Mouse (Mus musculus) A20 (cell line): Measurements from ENCODE around the gene Nlgn3.

Experiments used
- DNase-seq: peaks from one replicate; pipeline ENCODE4 v3.0.0-alpha.2; 2011; ENCODE audit warnings: low read depth, low spot score

The Nlgn3 gene

GRCm38 (mm10) chrX:101299055-101299454 is at the start of gene Nlgn3:
TSS of gene Nlgn3 (plus strand) at chrX:101299168.
- no peak for DNase-seq

GRCm38 (mm10) chrX:101253952-101254729 is 44.8 kb upstream of the Nlgn3 start, which contains the start of gene Foxo4:
TSS of gene Foxo4 (plus strand) at chrX:101254528.
- DNase-seq: peak; percentile 88

- DNase-seq: no peak
Measured at GRCm38 (mm10) chrX:101254740-101255139, 44.2 kb upstream of the Nlgn3 start.

GRCm38 (mm10) chrX:101256603-101257002 is 42.4 kb upstream of the Nlgn3 start:
- DNase-seq: no peak

GRCm38 (mm10) chrX:101260441-101261325 is 38.3 kb upstream of the Nlgn3 start:
- no peak for DNase-seq

GRCm38 (mm10) chrX:101263892-101264291 is 35.1 kb upstream of the Nlgn3 start, which contains the start of gene Gm614:
TSS of gene Gm614 (minus strand) at chrX:101263992.
- no peak for DNase-seq

GRCm38 (mm10) chrX:101266631-101267030 is 32.3 kb upstream of the Nlgn3 start:
- no peak for DNase-seq

- peak; percentile 14 for DNase-seq
Measured at GRCm38 (mm10) chrX:101268025-101268754, 30.8 kb upstream of the Nlgn3 start, which contains the start of gene Il2rg. TSS of gene Il2rg (minus strand) at chrX:101268255.

GRCm38 (mm10) chrX:101268755-101269124 is 30.2 kb upstream of the Nlgn3 start, which contains the start of gene Gm20489:
TSS of gene Gm20489 (minus strand) at chrX:101269023.
- no peak for DNase-seq

- no peak for DNase-seq
Measured at GRCm38 (mm10) chrX:101273410-101273809, 25.6 kb upstream of the Nlgn3 start.

- DNase-seq: peak; percentile 89
Measured at GRCm38 (mm10) chrX:101273875-101274738, 24.9 kb upstream of the Nlgn3 start, which contains the start of gene Med12. TSS of gene Med12 (plus strand) at chrX:101274030.

GRCm38 (mm10) chrX:101282813-101283212 is 16.2 kb upstream of the Nlgn3 start:
- no peak for DNase-seq

- peak; percentile 29 for DNase-seq
Measured at GRCm38 (mm10) chrX:101285534-101285933, 13.4 kb upstream of the Nlgn3 start.

- no peak for DNase-seq
Measured at GRCm38 (mm10) chrX:101285953-101286670, 12.9 kb upstream of the Nlgn3 start.

- DNase-seq: no peak
Measured at GRCm38 (mm10) chrX:101287543-101287942, 11.4 kb upstream of the Nlgn3 start.

GRCm38 (mm10) chrX:101288432-101288831 is 10.5 kb upstream of the Nlgn3 start:
- DNase-seq: no peak

- DNase-seq: no peak
Measured at GRCm38 (mm10) chrX:101289037-101289436, 9.9 kb upstream of the Nlgn3 start.

GRCm38 (mm10) chrX:101290111-101290510 is 8.9 kb upstream of the Nlgn3 start:
- no peak for DNase-seq

GRCm38 (mm10) chrX:101299473-101300426 is 782 bp downstream of the Nlgn3 start:
- no peak for DNase-seq
